Mouse (Mus musculus): ENCODE data around the gene Irf1. TPM values are rescaled to one million over a fixed set of nuclear protein-coding genes. Genes with fewer than 3 reads are reported as not detected.

The Irf1 gene
- polyA plus RNA-seq, 1 experiment from 2014 or later, result 13.2 TPM

DNA sequence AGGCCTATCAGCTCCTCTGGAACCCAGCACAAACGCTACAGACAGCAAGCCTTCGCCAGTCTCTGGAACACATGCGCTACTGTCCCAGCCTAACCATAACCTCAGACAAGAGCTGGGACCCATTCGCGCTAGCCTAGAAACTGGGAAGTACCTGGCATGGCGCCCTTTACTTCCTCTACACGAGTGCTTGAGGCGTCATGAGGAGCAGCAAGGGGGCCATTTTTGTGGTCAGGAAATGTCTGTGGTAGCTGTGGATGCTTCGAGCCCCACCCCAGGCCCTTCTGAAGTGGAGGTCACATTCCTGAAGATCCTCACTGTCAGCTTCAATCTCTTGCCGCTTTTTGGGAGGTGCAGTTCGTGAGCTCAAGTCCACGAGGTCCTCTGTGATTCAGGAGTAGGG is 33.3 kb downstream of the Irf1 start:
- Histone ChIP-seq H3K4me1 (ENCODE audit: control insufficient read depth, insufficient read depth, low read length) (no peaks in the 10 kb centered on the region), H3K36me3 (ENCODE audit: control insufficient read depth, insufficient read depth, low read length) (no peaks in the 10 kb centered on the region), H3K4me2 (ENCODE audit: low read depth, low read length) (no peak overlapping the region), H3K4me3 (ENCODE audit: low read depth, low read length) (no peak overlapping the region), H3K27ac (replicated peaks; ENCODE audit: low read depth, low read length) (no peak overlapping the region), H3K9ac (ENCODE audit: low read depth, low read length) (no peak overlapping the region), H3K9me3 (ENCODE audit: control insufficient read depth, low read length) (no peaks in the 10 kb centered on the region), H3K27me3 (replicated peaks; ENCODE audit: control insufficient read depth, insufficient read depth, low read length) (no peaks in the 10 kb centered on the region)
- WGBS, result 66% methylated on average over 12 of the region's 12 CpGs
- ATAC-seq (ENCODE audit: low read depth) (no peak), DNase-seq (ENCODE audit: low spot score) (peak; percentile 32)

GRCm38 (mm10) chr11:53803494-53803893 is 33.7 kb downstream of the Irf1 start:
- WGBS, result 80% methylated on average over 6 of the region's 6 CpGs
- Histone ChIP-seq H3K27me3 (replicated peaks; ENCODE audit: control insufficient read depth, insufficient read depth, low read length) (no peaks in the 10 kb centered on the region), H3K4me1 (ENCODE audit: control insufficient read depth, insufficient read depth, low read length) (no peaks in the 10 kb centered on the region), H3K4me3 (ENCODE audit: low read depth, low read length) (no peak overlapping the region), H3K9me3 (ENCODE audit: control insufficient read depth, low read length) (no peaks in the 10 kb centered on the region), H3K4me2 (ENCODE audit: low read depth, low read length) (no peak overlapping the region), H3K36me3 (ENCODE audit: control insufficient read depth, insufficient read depth, low read length) (no peaks in the 10 kb centered on the region), H3K27ac (replicated peaks; ENCODE audit: low read depth, low read length) (no peak overlapping the region), H3K9ac (ENCODE audit: low read depth, low read length) (no peak overlapping the region)
- ATAC-seq (ENCODE audit: low read depth) (no peak), DNase-seq (ENCODE audit: low spot score) (no peak)

DNA sequence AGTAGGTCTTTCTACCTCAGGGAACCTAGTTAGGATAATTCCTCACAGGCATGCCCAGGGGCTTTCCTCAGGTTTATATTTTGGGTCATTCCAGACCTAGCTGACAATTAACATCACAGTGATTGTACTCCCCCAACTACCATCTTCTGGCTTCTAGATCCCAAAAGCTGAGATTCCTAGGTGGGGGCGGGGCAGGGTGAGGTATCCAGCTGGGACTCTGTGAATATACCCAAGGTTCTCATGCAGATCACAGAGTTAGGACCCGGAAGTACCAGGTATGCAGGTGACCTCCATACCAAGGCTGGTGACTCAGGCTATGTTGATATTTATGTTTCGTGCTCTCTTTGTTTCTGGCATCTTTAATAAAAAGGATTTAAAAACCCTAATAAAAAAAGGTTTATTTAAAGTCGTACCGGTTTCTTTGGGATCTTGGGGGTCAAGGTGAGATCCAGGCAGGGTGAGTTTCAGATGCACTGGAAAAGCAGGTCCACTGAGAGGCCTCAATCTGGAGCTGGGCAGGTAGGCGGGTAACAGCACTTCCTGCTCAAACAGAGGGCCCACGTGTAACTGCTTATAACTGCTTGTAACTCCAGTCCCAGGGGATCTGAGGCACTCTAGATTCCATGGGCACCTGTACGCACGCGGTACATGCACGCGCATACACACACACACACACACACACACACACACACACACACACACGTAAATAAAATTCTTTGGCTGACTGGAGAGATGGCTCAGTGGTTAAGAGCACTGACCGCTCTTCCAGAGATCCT is 34.9 kb downstream of the Irf1 start:
- H3K36me3 ChIP-seq (ENCODE audit: control insufficient read depth, insufficient read depth, low read length), result no peaks in the 10 kb centered on the region
- H3K9ac ChIP-seq (ENCODE audit: low read depth, low read length), result no peak overlapping the region
- ATAC-seq (ENCODE audit: low read depth) (no peak), DNase-seq (ENCODE audit: low spot score) (no peak)
- no peak overlapping the region for H3K4me3 ChIP-seq (ENCODE audit: low read depth, low read length)
- H3K9me3 ChIP-seq (ENCODE audit: control insufficient read depth, low read length), result no peaks in the 10 kb centered on the region
- H3K4me2 ChIP-seq (ENCODE audit: low read depth, low read length), result no peak overlapping the region
- H3K4me1 ChIP-seq (ENCODE audit: control insufficient read depth, insufficient read depth, low read length), result no peaks in the 10 kb centered on the region
- H3K27ac ChIP-seq (replicated peaks; ENCODE audit: low read depth, low read length), result no peak overlapping the region
- no peaks in the 10 kb centered on the region for H3K27me3 ChIP-seq (replicated peaks; ENCODE audit: control insufficient read depth, insufficient read depth, low read length)
- 80% methylated on average over 13 of the region's 14 CpGs for WGBS

GRCm38 (mm10) chr11:53805786-53806185 is 36.0 kb downstream of the Irf1 start:
- DNase-seq (ENCODE audit: low spot score), result peak; percentile 16
- no peak overlapping the region for H3K4me2 ChIP-seq (ENCODE audit: low read depth, low read length)
- H3K27ac ChIP-seq (replicated peaks; ENCODE audit: low read depth, low read length), result no peak overlapping the region
- H3K4me1 ChIP-seq (ENCODE audit: control insufficient read depth, insufficient read depth, low read length), result no peaks in the 10 kb centered on the region; the same call in 1 of the 2 replicates
- H3K9me3 ChIP-seq (ENCODE audit: control insufficient read depth, low read length), result no peaks in the 10 kb centered on the region
- no peaks in the 10 kb centered on the region for H3K27me3 ChIP-seq (replicated peaks; ENCODE audit: control insufficient read depth, insufficient read depth, low read length)
- no peak for ATAC-seq (ENCODE audit: low read depth)
- 59% methylated on average over 9 of the region's 9 CpGs for WGBS
- no peak overlapping the region for H3K9ac ChIP-seq (ENCODE audit: low read depth, low read length)
- H3K36me3 ChIP-seq (ENCODE audit: control insufficient read depth, insufficient read depth, low read length), result no peaks in the 10 kb centered on the region
- no peak overlapping the region for H3K4me3 ChIP-seq (ENCODE audit: low read depth, low read length)

GRCm38 (mm10) chr11:53809354-53809753 is 39.5 kb downstream of the Irf1 start:
- 42% methylated on average over 5 of the region's 5 CpGs for WGBS

DNA sequence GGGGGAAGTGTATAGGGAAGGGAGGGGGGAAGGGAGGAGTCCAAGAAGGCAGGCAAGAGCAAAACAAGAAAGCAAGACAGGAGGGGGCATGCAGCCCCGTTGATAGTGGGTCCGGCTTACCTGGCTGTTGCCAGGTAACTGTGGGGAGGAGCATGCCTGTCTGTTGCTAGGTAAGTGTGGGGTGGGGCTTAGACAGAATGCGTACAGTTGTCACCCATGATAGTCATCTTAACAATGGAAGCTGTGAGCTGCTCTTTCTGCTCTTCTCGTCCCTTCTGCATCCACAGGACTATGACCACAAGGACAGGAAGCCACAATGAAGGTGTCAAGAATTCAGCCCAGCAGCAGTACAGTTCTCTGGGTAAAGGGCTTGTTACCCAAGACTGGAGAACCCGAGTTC is 40.3 kb downstream of the Irf1 start:
- no peak for ATAC-seq (ENCODE audit: low read depth)
- Histone ChIP-seq H3K4me2 (ENCODE audit: low read depth, low read length) (no peak overlapping the region), H3K9me3 (ENCODE audit: control insufficient read depth, low read length) (no peaks in the 10 kb centered on the region), H3K4me3 (ENCODE audit: low read depth, low read length) (no peak overlapping the region), H3K4me1 (ENCODE audit: control insufficient read depth, insufficient read depth, low read length) (no peaks in the 10 kb centered on the region; the same call in 1 of the 2 replicates), H3K27me3 (replicated peaks; ENCODE audit: control insufficient read depth, insufficient read depth, low read length) (no peaks in the 10 kb centered on the region), H3K9ac (ENCODE audit: low read depth, low read length) (no peak overlapping the region), H3K36me3 (ENCODE audit: control insufficient read depth, insufficient read depth, low read length) (no peaks in the 10 kb centered on the region), H3K27ac (replicated peaks; ENCODE audit: low read depth, low read length) (no peak overlapping the region)
- 56% methylated on average over 5 of the region's 5 CpGs for WGBS
- no peak for DNase-seq (ENCODE audit: low spot score)

More at GRCm38 (mm10) chr11:53809354-53809753, 39.5 kb downstream of the Irf1 start:
- Histone ChIP-seq H3K4me3 (ENCODE audit: low read depth, low read length) (no peak overlapping the region), H3K27me3 (replicated peaks; ENCODE audit: control insufficient read depth, insufficient read depth, low read length) (no peaks in the 10 kb centered on the region), H3K9ac (ENCODE audit: low read depth, low read length) (no peak overlapping the region), H3K9me3 (ENCODE audit: control insufficient read depth, low read length) (no peaks in the 10 kb centered on the region), H3K36me3 (ENCODE audit: control insufficient read depth, insufficient read depth, low read length) (no peaks in the 10 kb centered on the region), H3K4me2 (ENCODE audit: low read depth, low read length) (no peak overlapping the region), H3K27ac (replicated peaks; ENCODE audit: low read depth, low read length) (no peak overlapping the region), H3K4me1 (ENCODE audit: control insufficient read depth, insufficient read depth, low read length) (no peaks in the 10 kb centered on the region; the same call in 1 of the 2 replicates)
- no peak for ATAC-seq (ENCODE audit: low read depth)
- no peak for DNase-seq (ENCODE audit: low spot score)

DNA sequence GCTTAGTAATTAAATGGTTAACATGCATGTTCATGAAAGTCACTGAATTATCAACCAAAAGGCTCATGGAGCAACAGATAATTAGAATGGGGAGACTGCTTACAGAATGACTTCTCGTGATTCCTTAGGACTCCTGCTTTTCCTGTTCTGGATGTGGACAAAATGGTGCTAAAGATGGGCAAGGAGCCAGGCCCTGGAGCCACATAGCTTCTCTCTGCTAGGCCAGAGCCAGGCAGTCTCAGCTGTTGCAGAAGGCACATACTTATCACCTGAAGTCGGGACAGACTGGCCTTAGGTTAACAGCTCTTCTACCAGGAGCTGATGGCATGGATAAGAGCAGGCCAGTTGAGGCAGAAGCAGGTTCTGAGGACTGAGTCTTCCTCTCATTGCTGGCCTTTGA is 40.9 kb downstream of the Irf1 start:
- H3K9ac ChIP-seq (ENCODE audit: low read depth, low read length), result no peak overlapping the region
- WGBS, result 57% methylated on average over 2 of the region's 2 CpGs

DNA sequence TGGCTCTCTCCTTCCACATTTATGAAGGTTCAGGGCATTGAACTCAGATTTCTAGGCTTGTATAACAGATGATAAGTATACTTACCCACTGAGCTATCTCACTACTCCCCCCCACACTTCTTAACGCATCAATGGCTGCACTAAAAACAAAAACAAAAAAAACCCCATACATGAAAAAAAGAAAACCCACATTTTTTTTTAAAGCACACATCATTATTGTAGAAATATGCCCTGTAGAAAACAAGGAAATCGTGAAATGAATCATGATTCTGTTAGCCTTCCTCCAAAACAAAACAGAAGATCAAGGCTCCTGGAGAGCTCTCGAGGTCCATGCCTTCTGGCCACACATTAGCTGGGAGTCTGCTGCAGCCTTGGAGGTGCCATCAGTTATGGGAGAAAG is 41.5 kb downstream of the Irf1 start:
- H3K9me3 ChIP-seq (ENCODE audit: control insufficient read depth, low read length), result no peaks in the 10 kb centered on the region
- H3K4me2 ChIP-seq (ENCODE audit: low read depth, low read length), result no peak overlapping the region
- no peak overlapping the region for H3K4me3 ChIP-seq (ENCODE audit: low read depth, low read length)
- DNase-seq (ENCODE audit: low spot score) (no peak), ATAC-seq (ENCODE audit: low read depth) (no peak)
- no peak overlapping the region for H3K27ac ChIP-seq (replicated peaks; ENCODE audit: low read depth, low read length)
- H3K4me1 ChIP-seq (ENCODE audit: control insufficient read depth, insufficient read depth, low read length), result no peaks in the 10 kb centered on the region; the same call in 1 of the 2 replicates
- H3K36me3 ChIP-seq (ENCODE audit: control insufficient read depth, insufficient read depth, low read length), result no peaks in the 10 kb centered on the region
- H3K9ac ChIP-seq (ENCODE audit: low read depth, low read length), result no peak overlapping the region
- no peaks in the 10 kb centered on the region for H3K27me3 ChIP-seq (replicated peaks; ENCODE audit: control insufficient read depth, insufficient read depth, low read length)
- 84% methylated on average over 3 of the region's 3 CpGs for WGBS

More for the DNA sequence above, 40.9 kb downstream of the Irf1 start:
- no peaks in the 10 kb centered on the region for H3K27me3 ChIP-seq (replicated peaks; ENCODE audit: control insufficient read depth, insufficient read depth, low read length)
- H3K27ac ChIP-seq (replicated peaks; ENCODE audit: low read depth, low read length), result no peak overlapping the region
- no peaks in the 10 kb centered on the region for H3K36me3 ChIP-seq (ENCODE audit: control insufficient read depth, insufficient read depth, low read length)
- H3K4me2 ChIP-seq (ENCODE audit: low read depth, low read length), result no peak overlapping the region
- no peaks in the 10 kb centered on the region; the same call in 1 of the 2 replicates for H3K4me1 ChIP-seq (ENCODE audit: control insufficient read depth, insufficient read depth, low read length)
- ATAC-seq (ENCODE audit: low read depth) (no peak), DNase-seq (ENCODE audit: low spot score) (no peak)
- H3K9me3 ChIP-seq (ENCODE audit: control insufficient read depth, low read length), result no peaks in the 10 kb centered on the region
- H3K4me3 ChIP-seq (ENCODE audit: low read depth, low read length), result no peak overlapping the region
